Mouse (Mus musculus): ENCODE results near the gene Tmc6. TPM values are rescaled to one million over a fixed set of nuclear protein-coding genes. Genes with fewer than 3 reads are reported as not detected.

Tmc6 gene
- polyA plus RNA-seq (2021; fragmentation: Nextera tagmentation), result 5.7 and 6.9 TPM in 2 replicates
- long read RNA-seq, experiment 1, partial matches to known transcripts, result 0 of 12 reads
- long read RNA-seq, experiment 1, other reads (novel, unspliced or antisense), result 8 of 12 reads
- long read RNA-seq, experiment 2, transcript Tmc6-201 (20 exons, 2,865 nt), result major isoform, 7 of 19 reads
- long read RNA-seq, experiment 2, partial matches to known transcripts, result 0 of 19 reads
- long read RNA-seq, experiment 2, other reads (novel, unspliced or antisense), result 12 of 19 reads

GRCm38 (mm10) chr11:117781993-117782704 is at the start of gene Tmc6, which contains the start of gene Tmc8:
Gene Tmc6, minus strand, starts transcription at chr11:117782198.
Gene Tmc8, plus strand, starts transcription at chr11:117782076.

DNA sequence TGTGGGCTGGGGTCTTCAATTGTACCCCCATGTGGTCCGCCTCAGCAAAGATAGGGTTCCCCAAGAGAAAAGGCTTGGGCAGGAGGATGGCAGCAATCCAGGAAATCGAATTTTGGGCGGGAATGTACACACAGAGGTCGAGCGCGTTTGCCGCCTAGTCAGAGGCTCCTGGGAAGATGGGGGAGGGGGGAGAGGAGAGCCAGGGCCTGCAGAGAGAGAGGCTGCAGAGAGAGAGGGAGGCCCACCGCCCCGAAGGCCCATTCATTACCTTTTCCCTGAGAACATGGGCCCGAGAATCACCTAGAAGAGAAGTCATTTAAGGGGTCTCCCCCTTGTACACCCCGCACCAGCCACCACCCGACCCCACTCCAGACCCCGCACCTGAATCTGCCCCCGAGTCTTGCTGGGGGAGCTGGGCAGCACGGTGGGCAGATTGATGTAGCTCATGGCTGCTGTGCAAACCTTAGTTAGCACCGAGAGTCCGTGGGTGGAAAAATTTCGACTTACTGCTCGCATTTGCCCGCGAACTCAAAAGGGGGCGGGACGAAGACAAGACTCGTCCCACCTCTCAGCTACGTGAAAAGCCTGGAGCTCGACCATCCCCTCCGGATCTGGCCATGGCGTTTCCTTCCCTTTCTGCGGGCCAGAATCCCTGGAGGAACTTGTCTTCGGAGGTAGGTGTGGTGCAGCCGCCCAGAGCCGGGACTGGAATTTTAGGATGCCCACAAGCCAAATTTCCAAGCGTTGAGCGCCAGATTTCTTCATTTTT is 43.5 kb upstream of the Tmc6 start, which contains the start of the genes Afmid and Tk1:
Gene Afmid (plus strand): TSS at position 592 of the 769 bp plus-strand sequence.
Gene Tk1 (minus strand): TSS at position 760 of the 769 bp plus-strand sequence.

DNA sequence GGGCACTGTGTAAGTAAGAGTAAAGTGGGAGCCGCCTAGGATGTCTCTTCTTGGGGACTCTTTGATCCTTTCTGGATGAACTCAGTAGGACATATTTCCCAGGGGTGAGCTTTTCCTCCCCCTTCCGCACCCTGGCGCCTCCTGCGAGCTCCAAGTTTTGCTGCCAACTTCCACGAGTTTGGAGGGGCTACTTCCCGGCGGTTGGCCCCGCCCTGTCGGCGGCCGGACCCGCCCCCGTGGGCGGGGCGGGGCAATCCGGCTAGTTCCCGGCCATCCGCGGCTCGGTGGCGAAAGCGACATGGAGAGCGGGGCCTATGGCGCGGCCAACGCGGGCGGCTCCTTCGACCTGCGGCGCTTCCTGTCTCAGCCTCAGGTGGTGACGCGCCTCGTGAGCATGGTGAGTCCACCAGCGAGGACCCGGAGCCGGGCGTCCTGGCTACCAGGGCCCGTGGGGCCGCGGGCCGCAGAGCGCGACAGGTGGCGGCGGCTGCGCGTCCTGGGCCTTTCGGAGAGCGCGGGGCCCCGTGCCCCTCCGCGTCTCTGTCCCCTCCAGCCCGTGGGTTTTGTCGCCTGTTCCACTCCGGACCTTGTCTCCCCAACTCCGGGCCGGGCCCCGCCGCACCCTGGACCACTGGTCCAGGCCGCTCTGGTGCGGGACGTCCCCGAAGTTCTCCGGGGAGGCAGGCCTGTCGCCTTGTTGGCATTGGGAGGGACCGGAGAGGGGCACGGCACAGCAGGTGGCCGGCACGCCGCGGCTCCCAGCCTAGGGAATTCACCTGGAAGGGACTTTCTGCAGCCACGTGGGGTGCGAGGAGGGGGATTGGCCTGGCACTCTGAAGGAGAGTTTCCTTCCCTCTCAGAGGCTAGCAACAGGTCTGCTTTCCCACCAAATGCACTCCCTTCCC is 27.7 kb upstream of the Tmc6 start, which contains the start of the genes Gm20708 and Syngr2:
Gene Gm20708 (plus strand): TSS at position 262 of the 905 bp plus-strand sequence.
Gene Syngr2 (plus strand): TSS at position 262 of the 905 bp plus-strand sequence.

DNA sequence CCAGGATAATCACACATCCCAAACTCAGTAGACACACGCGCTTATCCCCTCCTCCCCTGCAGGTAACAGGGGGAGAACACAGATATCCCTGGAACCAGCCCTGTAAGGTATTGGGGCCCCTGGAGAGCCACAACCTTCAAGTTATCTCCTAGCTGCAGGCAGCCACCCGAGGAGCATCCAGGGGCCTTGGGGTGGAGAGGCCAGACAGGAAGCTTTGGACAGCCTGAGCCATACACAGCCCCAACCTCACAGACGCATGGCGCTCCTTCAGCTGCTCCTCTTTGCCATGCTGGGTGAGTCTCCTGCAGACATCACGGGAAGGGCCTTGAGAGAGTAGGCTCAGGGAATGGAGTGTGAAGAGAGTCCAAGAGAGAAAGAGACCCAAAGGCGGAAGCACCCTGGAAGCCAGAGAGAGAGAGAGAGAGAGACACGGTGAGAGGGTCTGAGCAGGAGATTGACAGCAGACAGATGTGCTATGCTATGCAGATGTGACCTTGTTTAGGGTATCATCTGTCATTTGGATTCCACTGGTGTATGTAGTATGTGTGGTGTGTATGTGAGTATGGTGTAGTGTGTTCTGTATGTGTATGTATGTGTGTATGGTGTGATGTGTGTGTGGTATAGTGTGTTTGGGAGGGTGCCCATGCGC is 15.6 kb upstream of the Tmc6 start, which contains the start of gene 6030468B19Rik:
Gene 6030468B19Rik (plus strand): TSS at position 150 of the 649 bp plus-strand sequence.

Other genes starting within 250 kb of the Tmc6 start
- gene Tnrc6c, start 127.9 kb downstream of the Tmc6 start, polyA plus RNA-seq (2021; fragmentation: Nextera tagmentation), result 3.2 and 5.1 TPM in 2 replicates
- gene Tmc8, start 122 bp downstream of the Tmc6 start, polyA plus RNA-seq (2021; fragmentation: Nextera tagmentation), result 0.23 and 0.38 TPM in 2 replicates
- gene 6030468B19Rik, start 15.5 kb upstream of the Tmc6 start, polyA plus RNA-seq (2021; fragmentation: Nextera tagmentation), result not detected in 2 replicates
- gene Gm20708, start 27.5 kb upstream of the Tmc6 start, polyA plus RNA-seq (2021; fragmentation: Nextera tagmentation), result 0.23 and 0.29 TPM in 2 replicates
- gene Syngr2, start 27.5 kb upstream of the Tmc6 start, polyA plus RNA-seq (2021; fragmentation: Nextera tagmentation), result 14.5 and 15.3 TPM in 2 replicates
- 3.0 and 4.3 TPM in 2 replicates for gene Afmid, start 43.7 kb upstream of the Tmc6 start, polyA plus RNA-seq (2021; fragmentation: Nextera tagmentation)
- gene Tk1, start 43.9 kb upstream of the Tmc6 start, polyA plus RNA-seq (2021; fragmentation: Nextera tagmentation), result 0.36 and 0.68 TPM in 2 replicates
- 1.4 and 1.8 TPM in 2 replicates for gene Birc5, start 67.1 kb upstream of the Tmc6 start, polyA plus RNA-seq (2021; fragmentation: Nextera tagmentation)
- gene Tmem235, start 78.6 kb upstream of the Tmc6 start, polyA plus RNA-seq (2021; fragmentation: Nextera tagmentation), result not detected in 2 replicates
- gene Tha1, start 91.3 kb upstream of the Tmc6 start, polyA plus RNA-seq (2021; fragmentation: Nextera tagmentation), result 2.9 and 4.0 TPM in 2 replicates
- 1.5 and 1.7 TPM in 2 replicates for gene Socs3, start 187.8 kb upstream of the Tmc6 start, polyA plus RNA-seq (2021; fragmentation: Nextera tagmentation)
- 78.4 and 87.1 TPM in 2 replicates for gene Pgs1, start 204.1 kb upstream of the Tmc6 start, polyA plus RNA-seq (2021; fragmentation: Nextera tagmentation)